Mouse (Mus musculus) C2C12 (cell line): Measurements from ENCODE around the gene Cox15.

Experiments used
- CTCF ChIP-seq: IDR thresholded peaks from one replicate; pipeline ENCODE4 v1.5.1; 2011; ENCODE audit not compliant: control insufficient read depth, insufficient read depth, insufficient read length
- FOSL1 ChIP-seq: IDR thresholded peaks from one replicate; pipeline ENCODE4 v1.8.0; 2011; ENCODE audit warnings: mild to moderate bottlenecking, low read length; ENCODE audit not compliant: poor library complexity, insufficient read depth, severe bottlenecking
- MAX ChIP-seq: IDR thresholded peaks from one replicate; pipeline ENCODE4 v1.6.1; 2011; ENCODE audit warnings: mild to moderate bottlenecking, control low read depth
- USF1 ChIP-seq: IDR thresholded peaks from one replicate; pipeline ENCODE4 v1.6.1; 2011; ENCODE audit warnings: low read depth, mild to moderate bottlenecking, control low read depth, moderate library complexity

- TF ChIP-seq USF1 (no peak), CTCF (no peak), MAX (no peak), FOSL1 (no peak)
These were observed 14.9 kb upstream of the Cox15 start for GRCm38 (mm10) chr19:43767549-43768322.
